Mouse (Mus musculus): ENCODE measurements at regions not wholly inside any gene's neighbourhood (a gene's known extent, or its start where the extent isn't known, plus 50 kb on each side); places are given as distances from the start of the nearest gene placed in this dataset.

DNA sequence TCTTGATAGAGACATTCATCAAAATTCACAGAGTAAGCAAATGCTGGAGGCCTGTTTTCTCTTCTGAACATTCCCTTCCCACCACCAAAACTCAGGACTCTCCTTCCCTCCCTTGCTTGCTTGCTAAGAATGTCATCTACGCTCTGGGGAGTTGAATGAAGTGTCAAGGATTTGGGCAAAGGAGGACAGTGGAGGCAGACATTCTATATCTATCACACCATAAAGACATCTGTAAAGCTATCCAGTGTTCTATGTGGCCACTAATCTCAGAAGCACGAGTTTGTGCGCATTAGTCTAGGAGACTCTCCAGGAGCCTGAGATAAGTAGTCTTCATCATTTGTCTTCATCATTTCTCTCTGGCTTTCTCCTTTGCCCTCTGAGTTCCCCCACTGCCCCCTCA lies 94.1 kb upstream of the Dapk1 start:
- DNase-seq (ENCODE audit: low read depth in 2 of 2, low spot score in 2 of 2) = no peak

DNA sequence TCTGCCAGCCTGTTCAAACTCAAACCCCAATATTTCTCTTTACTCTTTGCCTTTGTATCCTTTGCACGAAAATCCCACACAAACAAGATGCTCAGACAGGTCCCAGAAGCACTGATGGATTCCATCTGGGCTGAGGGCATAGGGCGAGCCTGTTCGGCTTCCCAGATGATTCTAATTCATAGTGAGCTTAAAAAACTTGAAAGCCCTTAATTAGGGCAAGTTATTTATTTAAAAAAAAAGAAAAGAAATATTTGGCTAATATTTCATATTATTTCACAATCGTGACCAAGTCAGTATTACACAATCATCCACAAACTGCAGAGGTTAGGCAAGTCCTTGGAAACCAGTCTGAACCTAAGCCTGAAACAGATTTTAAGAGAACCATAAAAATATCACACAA lies 93.7 kb upstream of the Dapk1 start:
- no peak for DNase-seq (ENCODE audit: low read depth in 2 of 2, low spot score in 2 of 2)

DNA sequence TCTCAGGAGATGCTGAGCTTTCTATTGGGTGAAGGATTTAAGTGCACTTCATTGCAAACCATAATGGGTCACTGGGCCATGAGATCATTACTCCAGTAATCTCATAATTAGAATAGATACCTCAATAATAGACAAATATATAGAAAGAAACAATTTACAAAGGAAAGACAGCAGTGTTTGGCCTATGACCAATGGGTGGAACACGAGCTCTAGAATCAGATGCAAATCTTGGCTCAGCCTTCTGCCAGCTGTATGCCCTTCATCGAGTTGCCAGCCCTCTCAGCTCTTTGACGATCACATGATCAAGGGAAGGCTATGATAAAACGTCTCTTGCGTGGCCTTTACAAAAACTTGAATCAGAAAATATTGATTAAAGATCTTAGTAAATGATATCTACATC lies 92.9 kb upstream of the Dapk1 start:
- no peak for DNase-seq (ENCODE audit: low read depth in 2 of 2, low spot score in 2 of 2)

DNA sequence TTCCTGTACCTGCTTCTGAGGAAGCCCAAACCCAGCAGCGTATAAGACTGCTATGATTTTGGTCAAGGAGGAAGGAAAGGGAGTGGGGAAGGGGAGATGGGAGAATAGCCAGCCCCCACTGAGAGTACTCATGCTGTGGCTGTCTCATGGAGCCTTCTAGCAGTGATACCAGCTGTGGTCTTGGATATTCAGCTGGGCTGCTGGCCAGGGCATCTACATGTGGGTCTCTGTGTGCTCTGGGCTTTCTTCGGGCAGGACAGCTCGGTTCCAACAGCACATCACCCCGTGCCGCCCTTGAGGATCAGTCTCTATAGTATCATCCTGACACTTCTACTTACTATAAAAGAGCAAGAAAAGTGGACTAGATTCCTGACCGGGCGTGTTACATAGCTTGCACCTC lies 90.6 kb upstream of the Dapk1 start:
- no peak for DNase-seq (ENCODE audit: low read depth in 2 of 2, low spot score in 2 of 2)

DNA sequence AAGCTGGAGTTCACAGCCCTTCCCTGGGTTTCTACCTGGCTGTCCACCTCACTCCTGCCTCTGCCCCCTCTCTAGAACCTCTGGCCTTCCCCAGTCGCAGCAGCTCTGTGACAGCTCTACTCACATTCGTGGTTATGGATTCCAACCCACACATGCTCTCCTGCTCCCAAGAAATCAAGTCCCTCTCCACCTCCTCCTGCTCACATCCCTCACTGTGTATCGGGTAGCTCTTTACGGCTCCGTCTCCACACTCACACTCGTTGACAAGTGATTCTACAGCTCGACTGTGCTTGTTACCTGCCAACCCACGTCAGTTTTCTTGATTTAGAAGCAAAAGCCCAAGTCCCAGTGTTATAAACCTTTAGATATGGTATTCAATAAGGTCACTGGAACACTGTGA lies 90.1 kb upstream of the Dapk1 start:
- no peak for DNase-seq (ENCODE audit: low read depth in 2 of 2, low spot score in 2 of 2)

DNA sequence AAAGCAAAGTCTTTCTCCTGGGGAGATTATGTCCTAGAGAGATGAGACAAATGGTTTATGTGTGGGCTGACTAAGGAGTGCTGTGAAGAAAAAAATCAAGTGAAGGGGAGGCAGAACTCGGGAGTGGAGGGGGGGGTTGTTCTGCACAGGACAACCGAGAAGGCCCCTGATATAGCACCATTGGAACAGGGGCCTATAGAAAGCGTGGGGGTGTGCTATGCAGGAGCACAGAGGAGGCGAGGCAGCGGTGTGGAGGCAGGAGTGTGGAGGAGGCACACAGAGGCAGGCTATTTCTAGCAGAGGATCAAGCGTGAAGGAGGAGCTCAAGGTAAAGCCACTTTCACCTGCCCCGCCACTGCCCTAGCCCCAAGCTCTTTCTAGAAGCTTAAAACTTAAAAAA lies 88.0 kb upstream of the Dapk1 start:
- DNase-seq (ENCODE audit: low read depth in 2 of 2, low spot score in 2 of 2) = no peak

DNA sequence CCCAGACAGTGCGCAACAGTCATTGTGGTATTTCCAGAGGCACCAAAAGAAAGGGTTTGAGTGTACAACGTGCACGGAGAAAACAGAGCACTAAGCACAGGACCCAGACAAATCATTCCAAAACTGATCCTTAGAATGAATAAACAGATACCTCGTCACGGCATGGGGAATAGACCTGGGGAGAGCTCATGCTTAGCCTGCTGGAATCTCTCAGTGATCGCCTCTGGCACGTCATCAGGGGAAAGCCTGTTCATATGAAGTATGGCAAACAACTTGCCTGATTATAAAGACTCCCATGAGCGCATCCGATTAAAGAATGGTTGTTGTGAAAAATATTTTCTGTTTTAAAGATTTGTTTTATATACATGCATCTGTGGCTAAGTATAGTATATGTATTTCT lies 86.9 kb upstream of the Dapk1 start:
- DNase-seq (ENCODE audit: low read depth in 2 of 2, low spot score in 2 of 2) = no peak

DNA sequence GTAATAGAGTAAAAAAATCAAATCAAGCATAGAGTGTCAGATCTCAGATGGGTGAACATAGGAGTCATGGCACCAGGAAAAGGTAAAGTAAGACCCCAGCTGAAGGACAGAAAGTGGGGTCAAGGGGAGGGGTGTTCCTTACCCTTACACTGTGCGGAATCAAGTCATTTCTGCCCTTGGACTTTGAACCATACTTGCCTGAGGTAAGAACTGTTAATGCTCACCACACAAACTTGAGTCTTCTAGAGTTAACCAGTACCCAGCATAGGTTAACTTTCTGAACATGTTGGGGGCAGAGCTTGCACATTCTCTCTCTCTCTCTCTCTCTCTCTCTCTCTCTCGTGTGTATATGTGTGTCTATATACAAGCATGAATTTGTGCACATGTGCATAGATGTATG lies 83.7 kb upstream of the Dapk1 start:
- DNase-seq (ENCODE audit: low read depth in 2 of 2, low spot score in 2 of 2) = no peak

DNA sequence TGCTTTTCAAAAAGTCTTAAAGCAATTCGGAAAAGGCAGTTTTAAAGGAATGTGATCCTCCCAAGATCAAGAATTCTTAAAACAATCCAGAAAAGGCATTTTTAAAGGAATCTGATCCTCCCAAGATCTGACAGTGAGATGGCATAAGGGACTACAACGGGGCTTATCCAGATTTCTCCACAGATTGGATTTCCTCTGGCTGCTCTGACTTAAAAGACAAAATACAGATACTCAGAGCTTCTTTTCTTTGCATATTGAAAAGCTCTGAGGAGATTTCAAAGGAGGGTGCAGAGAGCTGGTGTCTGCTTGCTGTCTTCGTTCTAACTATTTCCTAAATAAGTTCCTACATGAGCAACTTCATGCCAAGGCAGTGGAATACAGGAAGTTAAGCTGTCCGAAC lies 82.0 kb upstream of the Dapk1 start:
- no peak for DNase-seq (ENCODE audit: low read depth in 2 of 2, low spot score in 2 of 2)

DNA sequence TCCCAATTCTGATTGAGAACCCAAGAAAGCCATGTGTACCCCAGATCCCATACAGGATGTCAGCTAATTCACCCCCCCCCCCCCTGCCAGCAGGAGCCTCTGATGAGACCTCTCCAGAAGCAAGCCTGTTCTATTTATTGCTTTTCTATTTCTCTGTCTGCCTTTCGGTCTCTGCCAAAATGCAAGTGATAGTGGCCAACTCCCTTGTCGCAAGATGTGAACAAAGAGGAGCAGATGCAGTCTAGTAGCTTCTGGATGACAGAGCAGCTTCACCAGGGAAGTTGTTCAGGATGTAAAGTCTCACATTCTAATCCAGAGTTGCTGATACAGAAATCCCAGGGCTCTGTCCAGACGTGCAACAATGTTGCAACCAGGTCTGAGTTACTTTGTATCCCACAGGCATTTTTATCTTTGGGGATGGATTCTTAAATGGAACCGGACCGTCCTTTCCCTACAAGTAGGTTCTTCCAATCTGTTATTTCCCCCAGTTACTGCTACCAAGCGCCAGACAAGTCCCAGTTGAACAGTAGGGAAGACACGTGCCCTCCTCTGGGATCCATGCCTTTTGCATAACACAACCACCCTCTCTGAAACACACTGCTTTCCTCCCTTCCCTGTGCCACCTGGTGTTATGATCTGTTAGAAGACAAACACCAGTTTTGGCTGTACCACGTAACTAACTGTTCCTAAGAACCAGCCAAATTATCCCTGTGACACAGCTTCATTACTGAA lies 78.9 kb upstream of the Dapk1 start:
- no peak for DNase-seq (ENCODE audit: low read depth in 2 of 2, low spot score in 2 of 2)

DNA sequence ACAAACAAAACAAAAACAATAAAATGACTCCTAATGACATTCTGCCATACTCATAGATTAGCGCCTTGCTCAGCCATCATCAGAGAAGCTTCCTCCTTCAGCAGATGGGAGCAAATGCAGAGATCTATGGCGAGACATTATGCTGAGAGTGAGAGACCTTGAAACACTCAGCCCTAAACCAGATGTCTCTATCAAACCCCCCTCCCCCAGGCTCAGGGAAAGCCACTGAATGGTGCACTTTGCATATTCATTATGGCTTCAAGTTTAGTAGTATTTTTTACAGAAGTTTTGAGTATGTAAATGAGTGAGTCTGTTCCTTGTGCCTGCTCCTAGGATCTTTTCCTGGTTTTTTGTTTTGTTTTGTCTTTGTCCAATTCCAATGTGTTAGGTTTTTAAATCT lies 73.9 kb upstream of the Dapk1 start:
- no peak for DNase-seq (ENCODE audit: low read depth in 2 of 2, low spot score in 2 of 2)

DNA sequence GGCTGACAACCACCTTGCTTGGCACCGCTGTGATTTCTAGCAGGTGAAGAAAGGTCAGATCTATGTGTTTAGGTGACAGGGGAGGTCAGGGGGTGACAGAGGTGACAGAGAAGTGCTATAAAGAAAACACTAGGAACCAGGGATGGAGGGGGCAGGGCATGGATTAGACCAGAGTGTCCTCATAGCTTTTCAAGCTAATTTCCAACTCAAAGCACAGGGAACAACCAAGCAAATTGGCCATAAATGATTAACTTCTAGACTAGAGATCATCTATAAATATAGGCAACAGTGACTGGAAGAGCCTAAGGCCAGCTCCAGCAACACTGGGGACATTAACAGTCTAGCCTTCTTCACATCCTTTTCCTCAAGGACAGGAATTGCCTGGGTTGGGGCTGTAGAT lies 72.9 kb upstream of the Dapk1 start:
- no peak for DNase-seq (ENCODE audit: low read depth in 2 of 2, low spot score in 2 of 2)

DNA sequence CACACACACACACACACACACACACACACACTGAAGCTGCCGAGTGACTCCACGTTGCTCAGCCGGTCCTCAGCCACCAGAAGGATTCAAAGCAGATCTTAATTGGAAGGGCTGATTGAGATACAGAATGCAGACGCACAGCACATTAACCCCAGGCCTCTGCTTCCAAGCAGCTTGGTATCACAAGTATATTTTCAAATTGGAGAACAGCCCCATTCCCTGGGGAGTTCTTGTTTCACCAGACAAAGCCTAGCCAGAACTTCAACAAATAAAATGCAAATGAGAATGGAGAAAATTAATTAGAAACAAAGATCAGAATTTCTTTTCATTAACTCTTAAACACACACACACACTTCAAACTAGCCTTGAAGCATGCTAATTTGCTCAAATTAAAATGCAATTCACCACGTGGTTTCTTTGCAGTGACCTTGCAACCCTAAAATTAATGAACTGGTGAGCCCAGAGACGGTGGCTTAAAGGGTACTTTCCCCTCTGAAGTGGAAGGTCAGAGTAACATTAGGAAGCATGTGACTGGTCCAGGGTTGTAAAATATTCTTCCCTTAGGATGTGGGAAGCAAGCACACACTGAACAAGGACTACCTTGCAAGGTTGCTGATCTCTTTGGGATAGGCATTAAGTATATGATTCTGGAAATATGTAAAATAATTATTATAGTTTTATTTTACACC lies 72.2 kb upstream of the Dapk1 start:
- DNase-seq (ENCODE audit: low read depth in 2 of 2, low spot score in 2 of 2) = no peak

DNA sequence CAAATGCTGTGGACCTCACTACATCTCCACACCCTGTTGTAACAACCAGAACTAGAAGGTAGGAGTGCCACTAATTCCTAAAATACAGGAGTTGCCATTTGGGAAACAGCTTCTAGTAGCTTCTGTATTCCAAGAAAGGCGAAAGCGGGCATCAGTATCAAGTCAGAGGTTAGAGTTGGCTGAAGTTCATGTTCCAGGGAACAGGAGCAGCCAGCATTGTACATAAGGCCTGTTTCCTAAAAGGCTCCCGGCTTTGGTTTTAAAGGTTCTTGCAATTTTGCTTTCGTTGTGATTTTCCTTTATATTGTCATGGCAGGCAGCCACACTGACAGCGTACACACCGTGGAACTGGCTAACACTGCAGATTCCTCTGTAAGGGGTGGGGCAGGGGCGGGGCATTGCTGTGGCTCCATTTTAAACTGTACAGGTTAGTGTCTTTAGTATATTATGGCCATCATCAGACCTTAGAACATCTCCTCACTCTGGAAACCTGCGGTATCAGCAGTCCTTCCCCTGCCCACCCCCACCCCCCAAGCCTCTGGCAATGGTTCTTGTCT lies 67.8 kb upstream of the Dapk1 start:
- DNase-seq (ENCODE audit: low read depth in 2 of 2, low spot score in 2 of 2) = no peak

DNA sequence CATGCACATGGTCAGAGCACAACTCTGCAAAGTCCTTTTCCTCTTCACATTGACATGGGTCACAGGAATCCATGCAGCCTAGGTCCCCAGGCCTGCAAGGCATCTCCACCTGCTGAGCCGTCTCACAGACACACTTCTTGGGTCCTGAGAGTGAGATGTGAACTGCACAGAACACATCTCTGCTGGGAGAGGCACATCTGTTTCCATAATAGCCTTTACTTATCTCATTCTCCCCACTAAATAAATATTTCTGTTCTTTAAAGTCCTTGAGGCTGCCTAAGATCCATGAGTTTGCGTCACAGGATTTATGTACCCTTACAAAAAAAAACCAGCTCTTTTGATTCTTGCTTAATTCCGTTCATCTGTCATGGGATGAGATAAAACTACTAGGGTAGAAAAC lies 67.2 kb upstream of the Dapk1 start:
- DNase-seq (ENCODE audit: low read depth in 2 of 2, low spot score in 2 of 2) = no peak

DNA sequence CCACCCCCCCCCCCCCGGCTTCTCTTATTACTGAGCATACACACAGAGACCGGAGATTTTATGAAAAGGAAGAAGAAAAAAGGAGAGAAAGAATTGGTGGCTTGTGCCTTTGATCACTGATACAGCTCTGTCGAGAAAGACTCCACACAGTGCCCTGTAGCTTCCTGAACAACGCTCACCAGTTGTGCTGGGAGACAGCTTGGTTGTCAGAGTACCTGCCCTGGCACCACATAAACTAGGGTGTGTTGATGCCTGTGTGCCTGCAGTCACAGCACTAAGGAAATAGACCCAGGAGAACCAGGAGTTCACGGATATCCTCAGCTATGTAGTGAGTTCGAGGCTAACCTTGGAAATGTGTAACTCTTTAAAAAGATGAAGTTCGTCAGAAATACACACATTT lies 66.7 kb upstream of the Dapk1 start:
- DNase-seq (ENCODE audit: low read depth in 2 of 2, low spot score in 2 of 2) = no peak

DNA sequence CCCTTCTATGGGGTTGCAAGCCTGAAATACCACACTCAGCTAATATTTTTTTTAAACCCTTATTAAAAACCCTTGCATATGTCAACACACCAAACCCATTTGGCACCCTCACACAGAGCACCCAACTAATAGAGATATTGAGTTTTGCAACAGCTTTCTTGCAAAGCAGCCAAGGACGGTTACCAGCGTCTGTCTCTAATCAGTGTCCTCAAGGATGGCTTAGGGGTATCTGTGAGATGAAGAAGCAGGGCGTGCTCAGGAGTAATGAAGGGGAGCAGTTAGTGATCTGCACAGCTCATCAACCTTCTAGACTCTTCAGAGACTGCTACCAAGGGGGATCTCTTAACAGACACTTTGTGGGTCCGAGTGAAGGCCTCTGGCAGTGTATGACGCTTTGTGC lies 65.0 kb upstream of the Dapk1 start:
- no peak for DNase-seq (ENCODE audit: low read depth in 2 of 2, low spot score in 2 of 2)

DNA sequence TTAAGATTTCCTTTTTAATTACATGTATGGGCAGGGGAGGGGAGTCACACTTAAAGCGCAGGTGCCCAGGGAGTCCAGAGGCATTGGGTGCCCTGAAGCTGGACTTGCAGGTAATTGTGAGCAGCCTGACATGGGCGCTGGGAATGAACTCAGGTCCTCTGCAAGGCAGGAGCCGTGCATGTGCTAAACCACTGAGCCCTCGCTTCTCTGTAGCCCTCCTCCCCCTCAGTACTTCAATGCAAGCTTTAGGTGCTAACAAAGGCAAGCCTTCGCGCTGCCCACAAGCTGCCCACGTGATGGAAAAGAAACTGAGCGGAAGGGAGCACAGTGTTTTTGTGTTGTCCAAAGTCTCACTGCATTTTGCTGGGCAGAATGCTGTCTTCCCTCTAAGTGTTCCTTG lies 63.6 kb upstream of the Dapk1 start:
- no peak for DNase-seq (ENCODE audit: low read depth in 2 of 2, low spot score in 2 of 2)

DNA sequence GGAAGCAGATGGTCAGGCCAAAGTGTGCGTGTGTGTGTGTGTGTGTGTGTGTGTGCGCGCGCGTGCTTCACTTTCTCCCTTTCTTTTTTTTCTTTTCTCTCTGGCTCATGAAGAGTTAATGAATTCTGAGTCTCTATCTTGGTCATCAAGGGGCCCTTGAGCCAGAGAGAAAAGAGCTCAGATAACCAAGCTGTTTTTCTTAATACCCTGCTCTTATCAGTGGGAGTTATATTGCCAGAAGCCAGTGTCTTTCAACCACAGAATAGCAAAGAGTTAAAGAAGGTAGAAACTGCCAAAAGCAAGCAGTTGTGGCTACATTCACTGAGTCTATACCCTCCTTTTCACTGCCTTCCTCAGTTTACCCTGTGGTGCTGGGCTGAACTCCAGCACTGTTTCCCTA lies 60.6 kb upstream of the Dapk1 start:
- DNase-seq (ENCODE audit: low read depth in 2 of 2, low spot score in 2 of 2) = no peak

DNA sequence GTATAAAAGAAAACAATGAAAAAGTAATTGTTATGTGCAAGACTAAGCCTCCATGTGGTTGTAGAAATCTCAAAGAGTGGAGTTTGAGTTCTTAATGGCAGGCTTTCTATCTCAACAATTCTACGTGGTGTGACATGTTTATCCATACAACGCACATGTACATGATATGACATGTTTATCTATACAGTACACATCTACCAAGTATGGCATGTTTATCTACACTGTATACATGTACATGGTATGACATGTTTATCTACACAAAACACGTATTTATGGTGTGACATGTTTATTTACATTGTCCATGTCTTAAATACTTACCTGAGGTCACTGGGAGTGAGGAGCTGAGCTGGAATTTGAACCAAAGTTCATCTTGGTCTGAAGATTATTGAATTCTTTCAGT lies 57.4 kb upstream of the Dapk1 start:
- no peak for DNase-seq (ENCODE audit: low read depth in 2 of 2, low spot score in 2 of 2)

DNA sequence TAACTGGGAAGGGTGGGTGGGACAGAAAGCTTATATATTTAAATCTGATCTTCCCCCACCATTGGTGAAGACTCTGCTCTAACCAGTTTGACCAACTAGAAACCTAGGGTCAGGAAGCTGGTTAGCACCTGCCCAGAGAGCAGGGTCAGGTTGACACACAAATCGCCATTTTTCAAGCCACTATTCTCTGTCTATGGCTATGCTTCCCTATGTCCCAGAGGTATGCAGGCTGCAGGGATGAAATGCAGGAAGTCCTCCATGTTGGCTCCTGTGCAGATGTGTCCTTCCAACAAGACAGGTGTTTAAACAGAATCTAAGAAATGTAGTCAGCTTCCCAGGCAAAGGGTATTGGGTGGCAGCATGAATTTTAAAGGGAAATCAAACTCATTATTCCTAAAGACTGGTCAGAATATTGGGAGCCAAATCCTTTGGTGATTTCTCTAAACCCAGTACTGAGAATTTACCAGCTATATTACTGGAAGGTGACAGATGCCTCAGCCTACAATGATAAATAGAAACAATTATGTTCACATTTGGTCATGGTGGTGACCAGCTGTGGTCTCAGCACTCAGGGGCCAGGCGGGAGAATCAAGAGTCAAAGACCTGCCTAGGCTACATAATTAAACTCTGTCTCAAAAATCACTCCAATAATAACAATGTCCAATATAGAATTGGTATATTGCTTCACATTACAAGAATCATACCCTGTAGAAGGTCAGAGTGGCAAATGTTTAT lies 55.6 kb upstream of the Dapk1 start:
- no peak for DNase-seq (ENCODE audit: low read depth in 2 of 2, low spot score in 2 of 2)

All from CD8-positive naive resting alpha-beta T cell, adult 2 months (primary cell).